Mouse (Mus musculus) limb, embryonic 14.5 days (tissue): ENCODE measurements around the gene Sft2d1. TPM values are rescaled to one million over a fixed set of nuclear protein-coding genes. Genes with fewer than 3 reads are reported as not detected.

Experiments
- ATAC-seq: fragments of 200-750 bp; cut with Nextera tagmentation; 2 replicates; pipeline ENCODE4 v1.8.0; 2017; ENCODE audit warnings: low read depth, moderate number of reproducible peaks, moderate TSS enrichment; ENCODE audit not compliant: low FRiP score
- DNase-seq: peaks from one replicate; pipeline ENCODE4 v3.0.0-alpha.2; 2015; ENCODE audit warnings: low spot score
- H3K27ac ChIP-seq: fragments of 300-500 bp; sonication (generic); replicated peaks from 2 replicates; pipeline ENCODE4 v1.5.1; 2014; ENCODE audit warnings: low read depth, mild to moderate bottlenecking, low read length, moderate library complexity, mixed read lengths
- H3K27me3 ChIP-seq: fragments of 300-500 bp; sonication (generic); 2 replicates; pipeline ENCODE4 v1.6.1; 2014; ENCODE audit warnings: low read length, mixed read lengths; ENCODE audit not compliant: control insufficient read depth, insufficient read depth
- H3K36me3 ChIP-seq: fragments of 300-500 bp; sonication (generic); 2 replicates; pipeline ENCODE4 v1.6.1; 2014; ENCODE audit warnings: mild to moderate bottlenecking, low read length, moderate library complexity, mixed read lengths; ENCODE audit not compliant: control insufficient read depth, insufficient read depth
- H3K4me1 ChIP-seq: fragments of 300-500 bp; sonication (generic); 2 replicates; pipeline ENCODE4 v1.6.1; 2014; ENCODE audit warnings: antibody characterized with exemption, low read length, mixed read lengths; ENCODE audit not compliant: control insufficient read depth, insufficient read depth
- H3K4me2 ChIP-seq: fragments of 300-500 bp; sonication (generic); replicated peaks from 2 replicates; pipeline ENCODE4 v1.6.1; 2014; ENCODE audit warnings: low read depth, mild to moderate bottlenecking, low read length, moderate library complexity; ENCODE audit not compliant: severe bottlenecking
- H3K4me3 ChIP-seq: fragments of 300-500 bp; sonication (generic); replicated peaks from 2 replicates; pipeline ENCODE4 v1.5.1; 2014; ENCODE audit warnings: low read length
- H3K9ac ChIP-seq: fragments of 300-500 bp; sonication (generic); 2 replicates; pipeline ENCODE4 v1.6.1; 2014; ENCODE audit warnings: mild to moderate bottlenecking, low read depth, low read length, moderate library complexity; ENCODE audit not compliant: severe bottlenecking
- H3K9me3 ChIP-seq: fragments of 300-500 bp; sonication (generic); 2 replicates; pipeline ENCODE4 v1.6.1; 2016; ENCODE audit warnings: low read length; ENCODE audit not compliant: control insufficient read depth
- POLR2A ChIP-seq: fragments of 200-500 bp; IDR thresholded peaks from 2 replicates; pipeline ENCODE4 v1.8.0; 2012; ENCODE audit warnings: inconsistent platforms, mild to moderate bottlenecking, moderate library complexity, borderline replicate concordance; ENCODE audit not compliant: insufficient read depth, insufficient read length; ENCODE audit errors: extremely low read depth
- WGBS: fragments of 180-500 bp; shearing (Covaris S2); extraction: QIAGEN DNeasy Blood & Tissue Kit; methylation state at CpG from one replicate; pipeline ENCODE4 v1.1.7; 2014; 5-methylcytosine and 5-hydroxymethylcytosine counted together
- polyA plus RNA-seq, 2 experiments: library from polyadenylated mRNA; depleted of rRNA in 1 of 2; stranded (reverse) in 1 of 2; unstranded in 1 of 2; fragments of >200 nt; fragmentation: Nextera tagmentation in 1 of 2; extraction: Ambion mirVana in 1 of 2; gene quantifications; 2 replicates each; pipeline versions ENCODE4 v1.2.1 to v1.2.3; 2012 to 2014

The Sft2d1 gene
- polyA plus RNA-seq, 2 experiments = 70.1 to 103 TPM

DNA sequence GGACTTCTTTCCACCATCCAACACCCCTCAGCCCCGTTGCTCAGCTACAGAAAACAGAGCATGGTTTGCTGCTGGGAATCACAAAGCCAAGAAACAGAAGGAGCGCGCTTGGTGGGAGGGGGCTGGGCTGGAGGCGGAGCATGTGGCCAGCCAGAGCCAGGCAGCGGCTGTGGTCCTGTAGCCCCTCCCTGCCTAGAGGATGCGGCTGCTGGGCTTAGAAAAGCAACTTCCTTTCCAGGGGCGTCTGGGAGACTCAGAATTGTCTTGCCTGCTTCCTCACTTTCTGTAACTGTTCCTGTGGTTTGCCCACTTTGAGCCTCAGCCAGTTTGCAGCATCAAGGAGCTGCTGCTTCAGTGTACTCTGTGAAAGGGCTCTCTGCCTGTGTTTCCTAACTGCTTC, 60.9 kb downstream of the Sft2d1 start:
- no peaks in the 10 kb centered on the region for H3K27me3 ChIP-seq
- ATAC-seq (peak; percentile 76), DNase-seq (peak; percentile 86)
- H3K27ac ChIP-seq = peak overlapping the region; percentile 81
- peak; percentile 27; the same call in 1 of the 2 replicates for TF ChIP-seq POLR2A
- peaks cover 30% of the 10 kb centered on the region for H3K4me1 ChIP-seq
- peak overlapping the region; percentile 69 for H3K4me2 ChIP-seq
- H3K4me3 ChIP-seq = peak overlapping the region; percentile 31
- no peaks in the 10 kb centered on the region for H3K9me3 ChIP-seq
- H3K36me3 ChIP-seq = no peaks in the 10 kb centered on the region
- H3K9ac ChIP-seq = peak overlapping the region; percentile 54
- WGBS = 2% methylated on average over 7 of the region's 7 CpGs

- peak overlapping the region; percentile 54 for H3K9ac ChIP-seq
- no peak for TF ChIP-seq POLR2A
- DNase-seq (peak; percentile 71), ATAC-seq (peak; percentile 72)
- WGBS = 2% methylated on average over 18 of the region's 18 CpGs
- no peaks in the 10 kb centered on the region for H3K27me3 ChIP-seq
- H3K4me3 ChIP-seq = peak overlapping the region; percentile 31
- H3K9me3 ChIP-seq = no peaks in the 10 kb centered on the region
- no peaks in the 10 kb centered on the region for H3K36me3 ChIP-seq
- H3K4me1 ChIP-seq = peaks cover 24% of the 10 kb centered on the region
- peak overlapping the region; percentile 69 for H3K4me2 ChIP-seq
- peak overlapping the region; percentile 81 for H3K27ac ChIP-seq
These were observed 61.6 kb downstream of the Sft2d1 start for GRCm38 (mm10) chr17:8372286-8373046.

Other genes with a start within 250 kb of the Sft2d1 start
- 0.28 and 0.74 TPM in 2 replicates for gene Gm49673, start 163.3 kb upstream of the Sft2d1 start, polyA plus RNA-seq (2012; rRNA removed)
- gene Gm49673, start 163.3 kb upstream of the Sft2d1 start, polyA plus RNA-seq (2014; fragmentation: Nextera tagmentation; extraction: Ambion mirVana) = not detected in 2 replicates
- gene Rnaset2a, start 163.0 kb upstream of the Sft2d1 start, polyA plus RNA-seq (2012; rRNA removed) = 29.4 and 31.4 TPM in 2 replicates
- 29.3 and 29.5 TPM in 2 replicates for gene Rnaset2a, start 163.0 kb upstream of the Sft2d1 start, polyA plus RNA-seq (2014; fragmentation: Nextera tagmentation; extraction: Ambion mirVana)
- 12.5 and 16.4 TPM in 2 replicates for gene Fgfr1op, start 145.6 kb upstream of the Sft2d1 start, polyA plus RNA-seq (2012; rRNA removed)
- gene Fgfr1op, start 145.6 kb upstream of the Sft2d1 start, polyA plus RNA-seq (2014; fragmentation: Nextera tagmentation; extraction: Ambion mirVana) = 30.7 and 32.5 TPM in 2 replicates
- 0.08 TPM in 1 of 2 replicates, not detected in the other for gene Ccr6, start 75.1 kb upstream of the Sft2d1 start, polyA plus RNA-seq (2012; rRNA removed)
- not detected in 2 replicates for gene Ccr6, start 75.1 kb upstream of the Sft2d1 start, polyA plus RNA-seq (2014; fragmentation: Nextera tagmentation; extraction: Ambion mirVana)
- gene Mpc1, start 28.2 kb upstream of the Sft2d1 start, polyA plus RNA-seq (2012; rRNA removed) = 90.2 and 95.6 TPM in 2 replicates
- 175 and 184 TPM in 2 replicates for gene Mpc1, start 28.2 kb upstream of the Sft2d1 start, polyA plus RNA-seq (2014; fragmentation: Nextera tagmentation; extraction: Ambion mirVana)
- 1.0 and 1.2 TPM in 2 replicates for gene Prr18, start 26.4 kb downstream of the Sft2d1 start, polyA plus RNA-seq (2012; rRNA removed)
- gene Prr18, start 26.4 kb downstream of the Sft2d1 start, polyA plus RNA-seq (2014; fragmentation: Nextera tagmentation; extraction: Ambion mirVana) = 0.25 and 0.28 TPM in 2 replicates
- 1.7 and 2.3 TPM in 2 replicates for gene T2, start 44.9 kb downstream of the Sft2d1 start, polyA plus RNA-seq (2012; rRNA removed)
- gene T2, start 44.9 kb downstream of the Sft2d1 start, polyA plus RNA-seq (2014; fragmentation: Nextera tagmentation; extraction: Ambion mirVana) = 0.32 TPM in 1 of 2 replicates, not detected in the other
- 3.6 and 4.7 TPM in 2 replicates for gene T, start 123.3 kb downstream of the Sft2d1 start, polyA plus RNA-seq (2012; rRNA removed)
- 0.56 and 0.72 TPM in 2 replicates for gene T, start 123.3 kb downstream of the Sft2d1 start, polyA plus RNA-seq (2014; fragmentation: Nextera tagmentation; extraction: Ambion mirVana)
- 5.0 and 5.8 TPM in 2 replicates for gene Pde10a, start 214.3 kb downstream of the Sft2d1 start, polyA plus RNA-seq (2012; rRNA removed)
- gene Pde10a, start 214.3 kb downstream of the Sft2d1 start, polyA plus RNA-seq (2014; fragmentation: Nextera tagmentation; extraction: Ambion mirVana) = 3.1 and 3.8 TPM in 2 replicates